Mouse (Mus musculus) neural tube, embryonic 11.5 days (tissue): ENCODE results near the gene Ulk2. TPM values are rescaled to one million over a fixed set of nuclear protein-coding genes. Genes with fewer than 3 reads are reported as not detected.

Source experiments
- ATAC-seq: fragments of 200-750 bp; cut with Nextera tagmentation; 2 replicates; pipeline ENCODE4 v1.8.0; 2017; ENCODE audit warnings: moderate number of reproducible peaks, mild to moderate bottlenecking, moderate TSS enrichment, moderate library complexity; ENCODE audit not compliant: insufficient read depth, low FRiP score, low TSS enrichment
- DNase-seq: peaks from one replicate; pipeline ENCODE4 v3.0.0-alpha.2; 2015; ENCODE audit warnings: low spot score
- H3K27ac ChIP-seq: fragments of 300-500 bp; sonication (generic); 2 replicates; pipeline ENCODE4 v1.5.1; 2014; ENCODE audit warnings: low read depth, mild to moderate bottlenecking, low read length
- H3K27me3 ChIP-seq: fragments of 300-500 bp; sonication (generic); 2 replicates; pipeline ENCODE4 v1.6.1; 2014; ENCODE audit warnings: mild to moderate bottlenecking, low read length, mixed read lengths; ENCODE audit not compliant: control insufficient read depth, insufficient read depth
- H3K36me3 ChIP-seq: fragments of 300-500 bp; sonication (generic); 2 replicates; pipeline ENCODE4 v1.6.1; 2014; ENCODE audit warnings: mild to moderate bottlenecking, low read length, moderate library complexity, mixed read lengths; ENCODE audit not compliant: control insufficient read depth, insufficient read depth
- H3K4me1 ChIP-seq: fragments of 300-500 bp; sonication (generic); 2 replicates; pipeline ENCODE4 v1.6.1; 2014; ENCODE audit warnings: low read length, mixed read lengths; ENCODE audit not compliant: control insufficient read depth, insufficient read depth
- H3K4me2 ChIP-seq: fragments of 300-500 bp; sonication (generic); 2 replicates; pipeline ENCODE4 v1.6.1; 2014; ENCODE audit warnings: low read depth, mild to moderate bottlenecking, moderate library complexity
- H3K4me3 ChIP-seq: fragments of 300-500 bp; sonication (generic); 2 replicates; pipeline ENCODE4 v1.5.1; 2014; ENCODE audit warnings: low read depth, low read length
- H3K9ac ChIP-seq: fragments of 300-500 bp; sonication (generic); 2 replicates; pipeline ENCODE4 v1.6.1; 2014; ENCODE audit warnings: mild to moderate bottlenecking, low read length
- H3K9me3 ChIP-seq: fragments of 300-500 bp; sonication (generic); 2 replicates; pipeline ENCODE4 v1.6.1; 2016; ENCODE audit warnings: low read length; ENCODE audit not compliant: control insufficient read depth
- WGBS: fragments of 180-500 bp; shearing (Covaris S2); extraction: QIAGEN DNeasy Blood & Tissue Kit; methylation state at CpG from one replicate; pipeline ENCODE4 v1.1.7; 2014; 5-methylcytosine and 5-hydroxymethylcytosine counted together
- polyA plus RNA-seq: library from polyadenylated mRNA; unstranded; fragments of >200 nt; fragmentation: Nextera tagmentation; extraction: Ambion mirVana; gene quantifications from 2 replicates; pipeline ENCODE4 v1.2.1, GENCODE M21; 2014

Gene Ulk2
- polyA plus RNA-seq, 1 experiment from 2014 or later = 37.5 TPM

- no peaks in the 10 kb centered on the region for H3K4me1 ChIP-seq
- no peak overlapping the region for H3K4me3 ChIP-seq
- H3K4me2 ChIP-seq = no peak overlapping the region
- no peak overlapping the region for H3K27ac ChIP-seq
- no peaks in the 10 kb centered on the region for H3K9me3 ChIP-seq
- H3K9ac ChIP-seq = no peak overlapping the region
- DNase-seq (no peak), ATAC-seq (no peak)
- peaks cover 3% of the 10 kb centered on the region; the same call in 1 of the 2 replicates for H3K36me3 ChIP-seq
- H3K27me3 ChIP-seq = no peaks in the 10 kb centered on the region
- WGBS = 89% methylated on average over 9 of the region's 9 CpGs
These were observed 109.1 kb downstream of the Ulk2 start for GRCm38 (mm10) chr11:61745781-61746180.

GRCm38 (mm10) chr11:61744460-61744859 is 110.4 kb downstream of the Ulk2 start:
- H3K36me3 ChIP-seq = peaks cover 8% of the 10 kb centered on the region
- DNase-seq = no peak

GRCm38 (mm10) chr11:61743768-61744167 is 111.1 kb downstream of the Ulk2 start:
- Histone ChIP-seq H3K4me3 (no peak overlapping the region), H3K9ac (no peak overlapping the region), H3K9me3 (no peaks in the 10 kb centered on the region), H3K36me3 (peaks cover 8% of the 10 kb centered on the region), H3K4me1 (no peaks in the 10 kb centered on the region), H3K27me3 (no peaks in the 10 kb centered on the region), H3K4me2 (no peak overlapping the region), H3K27ac (no peak overlapping the region)
- DNase-seq (no peak), ATAC-seq (no peak)
- WGBS = 89% methylated on average over 3 of the region's 3 CpGs

More at GRCm38 (mm10) chr11:61744460-61744859, 110.4 kb downstream of the Ulk2 start:
- WGBS = 65% methylated on average over 3 of the region's 3 CpGs
- ATAC-seq = no peak
- Histone ChIP-seq H3K27ac (no peak overlapping the region), H3K27me3 (no peaks in the 10 kb centered on the region), H3K9me3 (no peaks in the 10 kb centered on the region), H3K9ac (no peak overlapping the region), H3K4me3 (no peak overlapping the region), H3K4me2 (no peak overlapping the region), H3K4me1 (no peaks in the 10 kb centered on the region)

- 100% methylated on average over 1 of the region's 1 CpGs for WGBS
- Histone ChIP-seq H3K27ac (no peak overlapping the region), H3K4me2 (no peak overlapping the region), H3K9ac (no peak overlapping the region), H3K36me3 (peaks cover 10% of the 10 kb centered on the region), H3K27me3 (no peaks in the 10 kb centered on the region), H3K4me3 (no peak overlapping the region), H3K4me1 (no peaks in the 10 kb centered on the region), H3K9me3 (no peaks in the 10 kb centered on the region)
- ATAC-seq (no peak), DNase-seq (no peak)
These were observed 114.4 kb downstream of the Ulk2 start for GRCm38 (mm10) chr11:61740500-61740899.

- Histone ChIP-seq H3K4me2 (no peak overlapping the region), H3K4me3 (no peak overlapping the region), H3K27ac (no peak overlapping the region), H3K36me3 (peaks cover 15% of the 10 kb centered on the region; the same call in 1 of the 2 replicates), H3K9me3 (no peaks in the 10 kb centered on the region), H3K27me3 (no peaks in the 10 kb centered on the region), H3K9ac (no peak overlapping the region), H3K4me1 (no peaks in the 10 kb centered on the region)
- no peak for ATAC-seq
- 82% methylated on average over 1 of the region's 1 CpGs for WGBS
- DNase-seq = no peak
These were observed 117.6 kb downstream of the Ulk2 start for GRCm38 (mm10) chr11:61737290-61737689.

- H3K4me2 ChIP-seq = no peak overlapping the region
- no peak for ATAC-seq
- WGBS = 92% methylated on average over 7 of the region's 7 CpGs
- no peaks in the 10 kb centered on the region for H3K9me3 ChIP-seq
- H3K27ac ChIP-seq = no peak overlapping the region
- no peak overlapping the region for H3K4me3 ChIP-seq
- H3K4me1 ChIP-seq = no peaks in the 10 kb centered on the region
- DNase-seq = no peak
- H3K27me3 ChIP-seq = no peaks in the 10 kb centered on the region
- peaks cover 12% of the 10 kb centered on the region for H3K36me3 ChIP-seq
- no peak overlapping the region for H3K9ac ChIP-seq
These were observed 122.2 kb downstream of the Ulk2 start for GRCm38 (mm10) chr11:61732672-61733071.

- 90% methylated on average over 2 of the region's 2 CpGs for WGBS
These were observed 126.8 kb downstream of the Ulk2 start for GRCm38 (mm10) chr11:61728037-61728436.

More at GRCm38 (mm10) chr11:61728037-61728436, 126.8 kb downstream of the Ulk2 start:
- ATAC-seq = no peak
- no peaks in the 10 kb centered on the region for H3K9me3 ChIP-seq
- no peak overlapping the region for H3K27ac ChIP-seq
- H3K9ac ChIP-seq = no peak overlapping the region
- no peaks in the 10 kb centered on the region for H3K27me3 ChIP-seq
- no peak for DNase-seq
- peaks cover 8% of the 10 kb centered on the region for H3K36me3 ChIP-seq
- H3K4me2 ChIP-seq = no peak overlapping the region
- H3K4me1 ChIP-seq = no peaks in the 10 kb centered on the region
- no peak overlapping the region for H3K4me3 ChIP-seq

Other genes with a start within 250 kb of the Ulk2 start
- 6.6 and 8.5 TPM in 2 replicates for gene Grap, start 201.8 kb downstream of the Ulk2 start, polyA plus RNA-seq
- gene Fam83g, start 171.0 kb downstream of the Ulk2 start, polyA plus RNA-seq = 0.49 and 0.78 TPM in 2 replicates
- gene Slc5a10, start 134.2 kb downstream of the Ulk2 start, polyA plus RNA-seq = not detected in 2 replicates
- gene Prpsap2, start 93.0 kb downstream of the Ulk2 start, polyA plus RNA-seq = 35.3 and 36.1 TPM in 2 replicates
- 16.1 and 17.7 TPM in 2 replicates for gene Akap10, start 75.2 kb upstream of the Ulk2 start, polyA plus RNA-seq
- gene Specc1, start 101.7 kb upstream of the Ulk2 start, polyA plus RNA-seq = 12.0 and 15.4 TPM in 2 replicates